25 mouse cellular contexts compared by ENCODE assay signal in genomic region chr1:183143246-183143645, GRCm38 (mm10).
DNase-seq lines count a peak whose midpoint lies in the region; ATAC-seq lines count a peak whose summit lies in the region.
"Had no signal": no experiment of that assay in that cellular context is flagged by ENCODE, and none has a peak within 500 bp of the region (broad histone marks: within the 10 kb centered on the region; RNA-seq: fewer than 3 reads in every experiment).

No protein-coding gene starts in this region.

- no peak overlapping the region for H3K4me3 ChIP-seq in midbrain, embryonic 11.5 days (ENCODE audit: low read depth, low read length)
- H3K4me3 ChIP-seq in midbrain, embryonic 14.5 days (replicated peaks; ENCODE audit: low read depth, low read length) = no peak overlapping the region
- H3K4me3 ChIP-seq in limb, embryonic 15.5 days = no peak overlapping the region
- H3K4me3 ChIP-seq: embryonic facial prominence, embryonic 12.5 days; embryonic facial prominence, embryonic 15.5 days; gastrocnemius, adult 2 months; heart, adult 2 months; heart, embryonic 10.5 days; hindbrain, embryonic 10.5 days; hindbrain, embryonic 15.5 days had no signal

- no peaks in the 10 kb centered on the region for H3K36me3 ChIP-seq in midbrain, embryonic 11.5 days (ENCODE audit: control insufficient read depth, insufficient read depth, low read length)
- no peaks in the 10 kb centered on the region for H3K36me3 ChIP-seq in midbrain, embryonic 14.5 days (ENCODE audit: control insufficient read depth, insufficient read depth, low read length)
- H3K36me3 ChIP-seq in limb, embryonic 15.5 days = no peaks in the 10 kb centered on the region
- H3K36me3 ChIP-seq: embryonic facial prominence, embryonic 12.5 days; embryonic facial prominence, embryonic 15.5 days; heart, embryonic 10.5 days; hindbrain, embryonic 10.5 days; hindbrain, embryonic 15.5 days had no signal

- H3K27me3 ChIP-seq in midbrain, embryonic 11.5 days (ENCODE audit: control insufficient read depth, insufficient read depth, low read length) = no peaks in the 10 kb centered on the region
- H3K27me3 ChIP-seq in midbrain, embryonic 14.5 days (ENCODE audit: control insufficient read depth, insufficient read depth, low read length) = no peaks in the 10 kb centered on the region
- no peaks in the 10 kb centered on the region for H3K27me3 ChIP-seq in limb, embryonic 15.5 days
- H3K27me3 ChIP-seq: CH12.LX; embryonic facial prominence, embryonic 12.5 days; embryonic facial prominence, embryonic 15.5 days; hindbrain, embryonic 15.5 days; Patski had no signal

- H3K4me2 ChIP-seq in midbrain, embryonic 11.5 days = no peak overlapping the region
- H3K4me2 ChIP-seq in midbrain, embryonic 14.5 days (ENCODE audit: low read length) = no peak overlapping the region
- 0 out of 2 replicates have a peak overlapping the region, but pooled peaks have one; percentile 19 for H3K4me2 ChIP-seq in limb, embryonic 15.5 days
- H3K4me2 ChIP-seq: embryonic facial prominence, embryonic 12.5 days; embryonic facial prominence, embryonic 15.5 days; hindbrain, embryonic 15.5 days had no signal

- no peak overlapping the region for H3K27ac ChIP-seq in midbrain, embryonic 11.5 days (ENCODE audit: low read depth, low read length)
- no peak overlapping the region for H3K27ac ChIP-seq in midbrain, embryonic 14.5 days (replicated peaks; ENCODE audit: low read depth, low read length)
- H3K27ac ChIP-seq in limb, embryonic 15.5 days = no peak overlapping the region
- H3K27ac ChIP-seq: embryonic facial prominence, embryonic 12.5 days; embryonic facial prominence, embryonic 15.5 days; heart, adult 2 months; heart, embryonic 10.5 days; hindbrain, embryonic 10.5 days; hindbrain, embryonic 15.5 days had no signal

- peak; percentile 70 for DNase-seq in heart, adult 11 months
- DNase-seq in heart, adult 18-20 months = no peak
- peak; percentile 75 for DNase-seq in midbrain, embryonic 11.5 days (ENCODE audit: low spot score, missing footprints)
- DNase-seq in midbrain, embryonic 14.5 days = no peak
- no peak for DNase-seq in lung, adult 18-20 months
- DNase-seq: adrenal gland, adult 2 months; adrenal gland, postnatal 14 days; cerebellum, adult 11 months; cerebellum, adult 2 months; cerebellum, adult 9-11 months; cerebellum, postnatal 25 days; forebrain, postnatal 0 days; gastrocnemius, adult 2 months; gastrocnemius, postnatal 14 days; heart, adult 2 months had no signal

- H3K9me3 ChIP-seq in midbrain, embryonic 11.5 days (ENCODE audit: control insufficient read depth, low read length) = no peaks in the 10 kb centered on the region
- H3K9me3 ChIP-seq in midbrain, embryonic 14.5 days (ENCODE audit: control insufficient read depth, low read length) = no peaks in the 10 kb centered on the region
- H3K9me3 ChIP-seq in limb, embryonic 15.5 days = no peaks in the 10 kb centered on the region
- H3K9me3 ChIP-seq: embryonic facial prominence, embryonic 12.5 days; embryonic facial prominence, embryonic 15.5 days; G1E; heart, embryonic 10.5 days; hindbrain, embryonic 10.5 days; hindbrain, embryonic 15.5 days had no signal

- WGBS in midbrain, embryonic 11.5 days = 85% methylated on average over 7 of the region's 7 CpGs
- 84% methylated on average over 7 of the region's 7 CpGs for WGBS in midbrain, embryonic 14.5 days
- 67% methylated on average over 7 of the region's 7 CpGs for WGBS in limb, embryonic 15.5 days

- H3K4me1 ChIP-seq in midbrain, embryonic 11.5 days (ENCODE audit: control insufficient read depth, insufficient read depth, low read length) = peaks cover 34% of the 10 kb centered on the region
- peaks cover 25% of the 10 kb centered on the region for H3K4me1 ChIP-seq in midbrain, embryonic 14.5 days (ENCODE audit: control insufficient read depth, insufficient read depth, low read length)
- H3K4me1 ChIP-seq in limb, embryonic 15.5 days = peaks cover 62% of the 10 kb centered on the region

- ATAC-seq in midbrain, embryonic 11.5 days (ENCODE audit: low FRiP score) = no peak
- ATAC-seq in midbrain, embryonic 14.5 days (ENCODE audit: low FRiP score, low TSS enrichment) = no peak
- no peak for ATAC-seq in limb, embryonic 15.5 days (ENCODE audit: insufficient number of reproducible peaks, low FRiP score, low TSS enrichment, low read depth)
- ATAC-seq: forebrain, embryonic 14.5 days; forebrain, postnatal 0 days; Patski had no signal

- no peak overlapping the region for H3K9ac ChIP-seq in midbrain, embryonic 11.5 days (ENCODE audit: low read length)
- H3K9ac ChIP-seq in midbrain, embryonic 14.5 days (replicated peaks; ENCODE audit: low read length) = no peak overlapping the region
- H3K9ac ChIP-seq in limb, embryonic 15.5 days = no peak overlapping the region
- H3K9ac ChIP-seq: embryonic facial prominence, embryonic 12.5 days; embryonic facial prominence, embryonic 15.5 days; forebrain, postnatal 0 days; hindbrain, embryonic 15.5 days had no signal

Comparison
In these comparisons a context has a peak if more than half of its experiments do, and no peak if none do; other contexts are left out.
1. DNase-seq: peak in heart, adult 11 months (single experiment) and midbrain, embryonic 11.5 days (single experiment); none in heart, adult 18-20 months (0 of 2), midbrain, embryonic 14.5 days (single experiment) and lung, adult 18-20 months (0 of 2).